Mouse (Mus musculus) bone marrow, adult 2 months (tissue): ENCODE data around the gene Kdm1b.

Experiments used
- CTCF ChIP-seq: fragments of 200-500 bp; IDR thresholded peaks from 2 replicates; pipeline ENCODE4 v1.5.1; 2011; ENCODE audit warnings: low read length, control low read depth; ENCODE audit not compliant: control insufficient read depth, insufficient read depth
- POLR2A ChIP-seq: fragments of 200-500 bp; IDR thresholded peaks from 2 replicates; pipeline ENCODE4 v1.6.1; 2011; ENCODE audit warnings: low read depth, mild to moderate bottlenecking, control low read depth, low read length, borderline replicate concordance; ENCODE audit not compliant: control insufficient read depth

GRCm38 (mm10) chr13:47066516-47066915, 23.2 kb downstream of the Kdm1b start:
- TF ChIP-seq POLR2A (no peak), CTCF (no peak)
